Mouse (Mus musculus) embryonic facial prominence, embryonic 12.5 days (tissue): ENCODE data around the gene Lrrc1. TPM values are rescaled to one million over a fixed set of nuclear protein-coding genes. Genes with fewer than 3 reads are reported as not detected.
A peak's percentile ranks its signal among the peaks of the same experiment; 100 is the strongest.

Source experiments
- ATAC-seq: fragments of 200-750 bp; cut with Nextera tagmentation; 2 replicates; pipeline ENCODE4 v1.8.0; 2017; ENCODE audit not compliant: insufficient number of reproducible peaks, insufficient read depth, low FRiP score, low TSS enrichment
- H3K27ac ChIP-seq: fragments of 300-500 bp; sonication (generic); 2 replicates; pipeline ENCODE4 v1.5.1; 2016; ENCODE audit warnings: mild to moderate bottlenecking
- H3K27me3 ChIP-seq: fragments of 300-500 bp; sonication (generic); 2 replicates; pipeline ENCODE4 v1.6.1; 2016; ENCODE audit warnings: mild to moderate bottlenecking, moderate library complexity
- H3K36me3 ChIP-seq: fragments of 300-500 bp; sonication (generic); 2 replicates; pipeline ENCODE4 v1.6.1; 2016; ENCODE audit warnings: mild to moderate bottlenecking
- H3K4me1 ChIP-seq: fragments of 300-500 bp; sonication (generic); 2 replicates; pipeline ENCODE4 v1.6.1; 2016
- H3K4me2 ChIP-seq: fragments of 300-500 bp; sonication (generic); replicated peaks from 2 replicates; pipeline ENCODE4 v1.6.1; 2016; ENCODE audit warnings: mild to moderate bottlenecking, moderate library complexity
- H3K4me3 ChIP-seq: fragments of 300-500 bp; sonication (generic); 2 replicates; pipeline ENCODE4 v1.5.1; 2016; ENCODE audit warnings: mild to moderate bottlenecking
- H3K9ac ChIP-seq: fragments of 300-500 bp; sonication (generic); 2 replicates; pipeline ENCODE4 v1.6.1; 2016; ENCODE audit warnings: mild to moderate bottlenecking, moderate library complexity
- H3K9me3 ChIP-seq: fragments of 300-500 bp; sonication (generic); 2 replicates; pipeline ENCODE4 v1.6.1; 2016; ENCODE audit warnings: mild to moderate bottlenecking, moderate library complexity
- WGBS: fragments of 180-500 bp; shearing (Covaris S2); methylation state at CpG from one replicate; pipeline ENCODE4 v1.1.7; 2016; 5-methylcytosine and 5-hydroxymethylcytosine counted together
- polyA plus RNA-seq: library from polyadenylated mRNA; unstranded; fragments of >200 nt; fragmentation: Nextera tagmentation; extraction: Ambion mirVana; gene quantifications from 2 replicates; pipeline ENCODE4 v1.2.1, GENCODE M21; 2016

The Lrrc1 gene
- polyA plus RNA-seq, 1 experiment from 2014 or later: 15.2 TPM

- peaks cover 20% of the 10 kb centered on the region for H3K4me1 ChIP-seq
- no peaks in the 10 kb centered on the region for H3K27me3 ChIP-seq
- no peaks in the 10 kb centered on the region for H3K9me3 ChIP-seq
- no peaks in the 10 kb centered on the region for H3K36me3 ChIP-seq
- H3K4me3 ChIP-seq: no peak overlapping the region
- H3K9ac ChIP-seq: no peak overlapping the region
- H3K4me2 ChIP-seq: no peak overlapping the region
- 17% methylated on average over 6 of the region's 6 CpGs for WGBS
- ATAC-seq: no peak
- H3K27ac ChIP-seq: peak overlapping the region; percentile 76
Measured at GRCm38 (mm10) chr9:77497173-77497572, 47.5 kb downstream of the Lrrc1 start.

- H3K4me2 ChIP-seq: no peak overlapping the region
- H3K9me3 ChIP-seq: no peaks in the 10 kb centered on the region
- no peak for ATAC-seq
- H3K9ac ChIP-seq: no peak overlapping the region
- WGBS: 16% methylated on average over 12 of the region's 12 CpGs
- no peaks in the 10 kb centered on the region for H3K36me3 ChIP-seq
- H3K27me3 ChIP-seq: no peaks in the 10 kb centered on the region
- peak overlapping the region; percentile 76 for H3K27ac ChIP-seq
- H3K4me1 ChIP-seq: peaks cover 20% of the 10 kb centered on the region
- no peak overlapping the region for H3K4me3 ChIP-seq
Measured at GRCm38 (mm10) chr9:77496540-77497062, 48.1 kb downstream of the Lrrc1 start.

DNA sequence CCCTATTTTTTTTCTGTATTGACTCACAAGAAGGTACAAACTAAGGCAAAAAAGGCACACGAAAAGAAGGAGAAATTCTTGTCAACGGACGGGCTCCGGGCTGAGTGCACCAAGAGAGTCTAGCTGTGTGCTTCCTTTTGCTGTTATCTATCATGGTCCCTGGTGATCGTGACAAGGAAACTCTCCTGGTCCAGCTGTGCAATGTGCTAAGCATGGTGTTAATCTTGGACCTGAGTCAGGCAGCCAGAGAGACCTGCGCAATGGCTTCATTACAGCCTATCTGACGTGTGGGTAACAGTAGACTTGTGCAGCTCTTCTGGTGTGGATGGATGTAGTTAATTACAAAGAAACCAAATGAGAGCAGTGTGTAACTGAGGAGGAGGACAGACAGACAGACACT, 50.4 kb downstream of the Lrrc1 start:
- no peak overlapping the region for H3K4me2 ChIP-seq
- H3K36me3 ChIP-seq: no peaks in the 10 kb centered on the region
- peaks cover 20% of the 10 kb centered on the region for H3K4me1 ChIP-seq
- H3K9me3 ChIP-seq: no peaks in the 10 kb centered on the region
- no peak overlapping the region for H3K9ac ChIP-seq
- WGBS: 84% methylated on average over 7 of the region's 7 CpGs
- H3K27ac ChIP-seq: no peak overlapping the region
- H3K4me3 ChIP-seq: no peak overlapping the region
- H3K27me3 ChIP-seq: no peaks in the 10 kb centered on the region
- ATAC-seq: no peak

DNA sequence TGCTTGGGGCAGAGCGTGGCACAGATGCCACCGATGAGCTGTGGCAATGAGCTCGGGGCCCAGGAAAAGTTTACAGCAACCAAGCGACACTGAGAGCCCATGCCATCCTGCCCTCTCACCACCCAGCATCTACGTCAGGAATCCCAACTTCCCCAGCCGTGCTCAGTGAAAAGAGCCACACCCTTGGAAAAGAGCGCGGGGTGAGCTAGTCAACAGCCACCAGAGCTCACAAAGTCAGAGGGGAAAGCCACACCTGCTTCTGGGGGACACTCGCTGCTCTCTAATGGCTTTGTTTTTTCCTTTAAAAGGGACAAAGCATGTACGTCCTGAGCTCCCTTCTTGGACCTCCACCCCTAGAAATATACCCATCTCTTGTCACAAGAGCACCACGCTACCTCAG, 56.1 kb downstream of the Lrrc1 start:
- Histone ChIP-seq H3K4me3 (no peak overlapping the region), H3K9me3 (no peaks in the 10 kb centered on the region), H3K27ac (no peak overlapping the region), H3K4me1 (peaks cover 5% of the 10 kb centered on the region; the same call in 1 of the 2 replicates), H3K36me3 (no peaks in the 10 kb centered on the region), H3K4me2 (no peak overlapping the region), H3K27me3 (no peaks in the 10 kb centered on the region), H3K9ac (no peak overlapping the region)
- 89% methylated on average over 11 of the region's 11 CpGs for WGBS
- ATAC-seq: no peak

- Histone ChIP-seq H3K4me1 (peaks cover 5% of the 10 kb centered on the region; the same call in 1 of the 2 replicates), H3K4me3 (no peak overlapping the region), H3K9ac (no peak overlapping the region), H3K9me3 (no peaks in the 10 kb centered on the region), H3K4me2 (no peak overlapping the region), H3K36me3 (no peaks in the 10 kb centered on the region), H3K27ac (no peak overlapping the region), H3K27me3 (no peaks in the 10 kb centered on the region)
- no peak for ATAC-seq
- 93% methylated on average over 7 of the region's 7 CpGs for WGBS
Measured at GRCm38 (mm10) chr9:77487427-77487826, 57.2 kb downstream of the Lrrc1 start.

DNA sequence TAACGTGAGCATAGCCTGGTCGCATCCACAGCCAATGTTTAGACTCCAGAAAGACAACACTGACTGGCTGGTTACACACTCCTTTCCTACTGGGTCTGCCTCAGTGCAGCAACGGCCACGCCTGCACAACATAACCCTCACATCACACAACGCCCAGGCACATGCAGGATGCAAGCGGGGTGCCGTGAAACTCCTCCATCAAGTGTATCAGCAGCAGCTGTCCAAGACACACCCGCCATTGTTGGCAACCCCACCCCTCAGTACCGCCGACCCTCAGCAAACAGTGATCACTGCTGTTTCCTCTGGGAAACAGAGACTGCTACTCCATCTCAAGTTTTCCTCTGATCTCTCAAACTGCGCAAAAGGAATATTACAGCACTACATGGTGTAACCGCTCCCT, 58.8 kb downstream of the Lrrc1 start:
- 79% methylated on average over 12 of the region's 12 CpGs for WGBS
- Histone ChIP-seq H3K27ac (no peak overlapping the region), H3K27me3 (no peaks in the 10 kb centered on the region), H3K9me3 (no peaks in the 10 kb centered on the region), H3K4me2 (no peak overlapping the region), H3K4me3 (no peak overlapping the region), H3K9ac (no peak overlapping the region), H3K36me3 (no peaks in the 10 kb centered on the region), H3K4me1 (peaks cover 12% of the 10 kb centered on the region)
- ATAC-seq: no peak

- Histone ChIP-seq H3K4me2 (no peak overlapping the region), H3K4me3 (no peak overlapping the region), H3K4me1 (peaks cover 15% of the 10 kb centered on the region), H3K27ac (no peak overlapping the region), H3K27me3 (no peaks in the 10 kb centered on the region), H3K9ac (no peak overlapping the region), H3K9me3 (no peaks in the 10 kb centered on the region), H3K36me3 (no peaks in the 10 kb centered on the region)
- ATAC-seq: no peak
- 77% methylated on average over 10 of the region's 10 CpGs for WGBS
Measured at GRCm38 (mm10) chr9:77484751-77485150, 59.9 kb downstream of the Lrrc1 start.

DNA sequence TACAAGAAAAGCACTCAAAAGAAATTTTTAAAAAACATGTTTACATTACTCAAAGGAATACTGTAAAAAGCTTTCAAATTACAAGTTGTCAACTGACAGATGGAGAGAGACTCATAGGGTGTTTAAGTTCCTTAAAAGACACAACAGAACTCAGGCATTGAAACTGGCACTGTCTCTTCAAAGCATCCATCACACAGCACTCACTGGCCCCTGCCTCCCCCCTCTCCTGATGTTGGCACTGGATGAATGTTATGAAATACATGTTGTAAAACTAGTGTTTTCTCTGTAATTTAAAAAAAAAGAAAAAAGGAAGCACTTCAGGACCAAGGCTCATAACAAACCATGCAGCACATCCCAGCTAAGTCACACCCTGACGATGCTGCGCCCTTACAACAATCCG, 61.1 kb downstream of the Lrrc1 start:
- Histone ChIP-seq H3K27me3 (no peaks in the 10 kb centered on the region), H3K9me3 (no peaks in the 10 kb centered on the region), H3K4me2 (no peak overlapping the region), H3K9ac (no peak overlapping the region), H3K27ac (no peak overlapping the region), H3K4me1 (peaks cover 25% of the 10 kb centered on the region), H3K36me3 (no peaks in the 10 kb centered on the region), H3K4me3 (no peak overlapping the region)
- ATAC-seq: no peak
- 95% methylated on average over 3 of the region's 3 CpGs for WGBS

- no peaks in the 10 kb centered on the region for H3K36me3 ChIP-seq
- H3K9me3 ChIP-seq: no peaks in the 10 kb centered on the region
- H3K27me3 ChIP-seq: no peaks in the 10 kb centered on the region
- no peak; the same call in 1 of the 2 replicates for ATAC-seq
- H3K4me1 ChIP-seq: peaks cover 33% of the 10 kb centered on the region
- 74% methylated on average over 5 of the region's 5 CpGs for WGBS
- no peak overlapping the region for H3K4me3 ChIP-seq
- no peak overlapping the region for H3K9ac ChIP-seq
- peak overlapping the region; percentile 30; the same call in 1 of the 2 replicates for H3K27ac ChIP-seq
- H3K4me2 ChIP-seq: no peak overlapping the region
Measured at GRCm38 (mm10) chr9:77482281-77482680, 62.4 kb downstream of the Lrrc1 start.

DNA sequence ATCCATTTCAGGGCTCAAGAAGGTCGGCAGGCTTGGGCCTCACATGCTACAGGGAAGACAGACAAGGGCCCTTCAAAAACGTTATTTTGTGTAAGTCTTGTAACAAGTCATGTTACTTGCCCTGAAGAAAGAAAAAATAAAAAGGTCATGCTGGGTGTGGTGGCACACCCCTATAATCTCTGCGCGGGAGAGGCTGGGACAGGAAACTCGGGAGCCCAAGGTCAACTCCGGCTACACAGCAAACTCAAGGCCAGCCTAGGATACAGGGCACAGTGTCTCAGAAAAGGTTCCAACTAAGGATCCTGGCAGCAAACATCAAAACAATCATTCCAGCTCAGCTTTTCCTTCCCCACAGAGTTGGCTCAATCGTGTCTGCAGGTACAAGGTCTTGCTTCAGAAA, 63.3 kb downstream of the Lrrc1 start:
- no peak for ATAC-seq
- no peak overlapping the region for H3K4me3 ChIP-seq
- no peaks in the 10 kb centered on the region for H3K27me3 ChIP-seq
- no peak overlapping the region for H3K9ac ChIP-seq
- H3K9me3 ChIP-seq: no peaks in the 10 kb centered on the region
- H3K36me3 ChIP-seq: no peaks in the 10 kb centered on the region
- 47% methylated on average over 7 of the region's 7 CpGs for WGBS
- peak overlapping the region; percentile 41; the same call in 1 of the 2 replicates for H3K27ac ChIP-seq
- no peak overlapping the region for H3K4me2 ChIP-seq
- H3K4me1 ChIP-seq: peaks cover 42% of the 10 kb centered on the region

DNA sequence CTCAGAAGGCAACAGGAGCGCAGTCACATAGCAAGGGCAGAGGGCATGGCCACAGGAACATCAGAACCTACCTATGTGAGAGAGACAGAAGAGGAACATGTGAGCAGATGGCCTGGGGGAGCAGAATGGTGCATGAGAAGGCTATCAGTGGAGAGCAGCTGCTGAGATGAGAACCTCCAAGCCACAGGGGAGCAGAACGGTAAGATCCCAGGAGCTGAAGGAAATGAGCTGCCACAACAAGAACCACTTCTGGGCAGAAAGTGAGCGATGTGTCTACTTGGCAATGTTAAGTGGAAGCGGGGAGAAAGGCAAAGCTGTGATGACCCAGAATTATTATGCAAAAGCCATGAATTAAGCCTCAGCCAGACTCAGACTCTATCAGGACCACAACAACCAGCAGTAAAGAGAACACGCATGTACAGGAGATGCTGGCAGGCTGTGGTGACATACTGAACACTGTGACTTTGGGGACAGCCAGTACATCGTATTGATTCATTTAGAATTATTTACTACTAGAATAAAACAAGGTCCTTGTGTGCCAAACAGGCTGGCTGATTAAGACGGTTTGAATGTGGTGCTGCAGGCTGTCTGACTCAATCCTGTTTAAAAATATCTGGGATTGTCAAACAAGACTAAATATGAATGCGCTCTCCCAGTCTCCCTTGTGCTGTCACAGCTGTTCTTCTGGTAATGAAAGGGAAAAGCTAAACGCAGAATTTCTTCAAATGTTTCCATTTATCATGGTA, 63.9 kb downstream of the Lrrc1 start:
- Histone ChIP-seq H3K27ac (peak overlapping the region; percentile 41; the same call in 1 of the 2 replicates), H3K4me3 (no peak overlapping the region), H3K9me3 (no peaks in the 10 kb centered on the region), H3K36me3 (no peaks in the 10 kb centered on the region), H3K4me2 (no peak overlapping the region), H3K9ac (no peak overlapping the region), H3K27me3 (no peaks in the 10 kb centered on the region), H3K4me1 (peaks cover 43% of the 10 kb centered on the region)
- WGBS: 60% methylated on average over 9 of the region's 9 CpGs
- ATAC-seq: no peak

DNA sequence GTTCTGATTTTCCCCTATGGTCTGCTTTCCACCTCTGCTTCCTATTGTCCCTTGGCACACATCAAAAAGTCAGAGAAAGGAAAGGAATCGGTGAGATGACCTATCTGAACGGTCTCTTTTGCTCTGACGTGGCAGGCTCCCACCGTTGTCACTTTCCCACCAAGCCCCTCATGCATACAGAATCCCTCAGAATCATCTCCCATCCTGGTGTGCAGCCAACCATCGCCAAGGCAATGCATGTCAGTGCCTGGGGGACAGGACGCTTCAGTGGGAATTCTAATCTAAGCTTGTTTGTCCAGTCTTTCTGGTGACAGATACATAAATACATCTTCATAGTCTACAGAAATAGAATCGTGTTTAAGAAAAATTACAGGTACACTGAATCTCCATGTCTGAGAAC, 64.7 kb downstream of the Lrrc1 start:
- no peak overlapping the region for H3K27ac ChIP-seq
- ATAC-seq: no peak
- H3K4me3 ChIP-seq: no peak overlapping the region
- no peak overlapping the region for H3K9ac ChIP-seq
- no peaks in the 10 kb centered on the region for H3K36me3 ChIP-seq
- 83% methylated on average over 7 of the region's 7 CpGs for WGBS
- no peak overlapping the region for H3K4me2 ChIP-seq
- H3K27me3 ChIP-seq: no peaks in the 10 kb centered on the region
- H3K9me3 ChIP-seq: no peaks in the 10 kb centered on the region
- H3K4me1 ChIP-seq: peaks cover 43% of the 10 kb centered on the region
